Mouse (Mus musculus) ES-E14 (cell line): ENCODE data around the gene 1700014D04Rik. TPM values are rescaled to one million over a fixed set of nuclear protein-coding genes. Genes with fewer than 3 reads are reported as not detected.
"Not testable (repeated sequence)": the region's sequence is repeated elsewhere in the genome, so short reads cannot be mapped to it uniquely, and the experiment has no call there.

Source experiments
- DNase-seq: peaks from one replicate; pipeline ENCODE4 v3.0.0-alpha.2; 2013; ENCODE audit warnings: low read depth, low spot score
- H3K27ac ChIP-seq: 2 replicates; pipeline ENCODE4 v1.5.1; 2012; ENCODE audit warnings: low read depth, mild to moderate bottlenecking, low read length, moderate library complexity, mixed read lengths; ENCODE audit not compliant: poor library complexity, insufficient read depth, severe bottlenecking
- H3K36me3 ChIP-seq: 2 replicates; pipeline ENCODE4 v1.6.1; 2012; ENCODE audit warnings: mild to moderate bottlenecking, low read length, moderate library complexity, mixed read lengths; ENCODE audit not compliant: control insufficient read depth, poor library complexity, insufficient read depth, severe bottlenecking
- H3K4me1 ChIP-seq, 2 experiments: fragments of 150-350 bp in 1 of 2; sonication (generic) in 1 of 2; 2 replicates each; pipeline ENCODE4 v1.6.1; 2012; ENCODE audit warnings: low read length in 2 of 2, mild to moderate bottlenecking in 1 of 2, mixed read lengths in 1 of 2; ENCODE audit not compliant: control insufficient read depth in 2 of 2, insufficient read depth in 2 of 2, poor library complexity in 1 of 2
- H3K4me3 ChIP-seq, 2 experiments: fragments of 150-350 bp in 1 of 2; sonication (generic) in 1 of 2; 2 replicates each; pipeline ENCODE4 v1.5.1; 2012; ENCODE audit warnings: low read length in 2 of 2, low read depth in 1 of 2, mild to moderate bottlenecking in 1 of 2, mixed read lengths in 1 of 2; ENCODE audit not compliant: insufficient read depth in 1 of 2, poor library complexity in 1 of 2, severe bottlenecking in 1 of 2
- H3K9ac ChIP-seq: 2 replicates; pipeline ENCODE4 v1.6.1; 2012; ENCODE audit warnings: low read depth, mild to moderate bottlenecking, low read length, mixed read lengths; ENCODE audit not compliant: poor library complexity, insufficient read depth, severe bottlenecking
- H3K9me3 ChIP-seq: fragments of 150-350 bp; sonication (generic); 2 replicates; pipeline ENCODE4 v1.6.1; 2012; ENCODE audit warnings: low read depth, mild to moderate bottlenecking, low read length; ENCODE audit not compliant: control insufficient read depth, insufficient read depth
- CHD2 ChIP-seq: IDR thresholded peaks from 2 replicates; pipeline ENCODE4 v1.6.1; 2014; ENCODE audit warnings: mild to moderate bottlenecking, low read depth, low read length, inconsistent platforms
- HCFC1 ChIP-seq: IDR thresholded peaks from 2 replicates; pipeline ENCODE4 v1.6.1; 2012; ENCODE audit warnings: low read length, inconsistent platforms, borderline replicate concordance; ENCODE audit not compliant: insufficient read depth
- MAFK ChIP-seq: IDR thresholded peaks from 2 replicates; pipeline ENCODE4 v1.6.1; 2014; ENCODE audit warnings: mild to moderate bottlenecking, low read depth, low read length, inconsistent platforms; ENCODE audit not compliant: insufficient read depth
- ZC3H11A ChIP-seq: IDR thresholded peaks from 2 replicates; pipeline ENCODE4 v1.6.1; 2012; ENCODE audit warnings: low read depth, mild to moderate bottlenecking, inconsistent platforms, low read length, borderline replicate concordance
- ZNF384 ChIP-seq: IDR thresholded peaks from 2 replicates; pipeline ENCODE4 v1.6.1; 2012; ENCODE audit warnings: low read depth, low read length, inconsistent platforms
- in situ Hi-C, 2 experiments: fragments of 600-800 bp; cut with MboI; formaldehyde crosslinking; loops; one replicate each; pipeline ENCODE4 v1.15.1; 2025; ENCODE audit warnings: low sequenced_read_pairs in 2 of 2, inconsistent platforms in 1 of 2; ENCODE audit not compliant: unreplicated experiment in 2 of 2
- total RNA-seq: library from RNA; depleted of rRNA; stranded (reverse); fragments of 300-350 nt; gene quantifications from 2 replicates; pipeline ENCODE4 v1.2.3, GENCODE M21; 2012

Gene 1700014D04Rik
- total RNA-seq, 1 experiment = 0.18 TPM

- TF ChIP-seq ZNF384 (no peak), ZC3H11A (0 out of 2 replicates have a peak, but pooled peaks have one; percentile 6), MAFK (no peak), CHD2 (no peak)
- Histone ChIP-seq H3K4me3 (no peak overlapping the region), H3K9me3 (no peaks in the 10 kb centered on the region), H3K4me1 (no peaks in the 10 kb centered on the region), H3K36me3 (no peaks in the 10 kb centered on the region), H3K9ac (no peak overlapping the region), H3K27ac (no peak overlapping the region)
- in situ Hi-C loops = no loop called here
- DNase-seq = no peak
These were observed 4.9 kb downstream of the 1700014D04Rik start for GRCm38 (mm10) chr13:59741697-59742096.

- Histone ChIP-seq H3K4me3 (no peak overlapping the region), H3K4me1 (no peaks in the 10 kb centered on the region), H3K27ac (no peak overlapping the region), H3K36me3 (no peaks in the 10 kb centered on the region), H3K9me3 (no peaks in the 10 kb centered on the region), H3K9ac (no peak overlapping the region)
- in situ Hi-C loops = no loop called here
- DNase-seq = no peak
- TF ChIP-seq CHD2 = no peak
- TF ChIP-seq ZNF384 = no peak
- TF ChIP-seq ZC3H11A = no peak
- TF ChIP-seq HCFC1 = no peak
- no peak for TF ChIP-seq MAFK
These were observed 5.5 kb downstream of the 1700014D04Rik start for GRCm38 (mm10) chr13:59741096-59741495.

GRCm38 (mm10) chr13:59739397-59739796, 7.2 kb downstream of the 1700014D04Rik start:
- no peak for DNase-seq
- in situ Hi-C loops = no loop called here
- no peaks in the 10 kb centered on the region for H3K9me3 ChIP-seq
- TF ChIP-seq MAFK = no peak
- TF ChIP-seq ZC3H11A = no peak
- no peak for TF ChIP-seq ZNF384
- no peak for TF ChIP-seq HCFC1
- TF ChIP-seq CHD2 = no peak
- peaks cover 3 to 9% of the 10 kb centered on the region in 2 experiments; a peak in 3 of 4 replicates for H3K4me1 ChIP-seq
- no peaks in the 10 kb centered on the region for H3K36me3 ChIP-seq
- no peak overlapping the region for H3K4me3 ChIP-seq
- H3K9ac ChIP-seq = no peak overlapping the region
- H3K27ac ChIP-seq = no peak overlapping the region

GRCm38 (mm10) chr13:59738455-59738854, 8.1 kb downstream of the 1700014D04Rik start:
- H3K9ac ChIP-seq = no peak overlapping the region
- no peak for TF ChIP-seq ZC3H11A
- TF ChIP-seq ZNF384 = no peak
- TF ChIP-seq CHD2 = no peak
- no peak for TF ChIP-seq MAFK
- TF ChIP-seq HCFC1 = no peak
- no peaks in the 10 kb centered on the region for H3K9me3 ChIP-seq
- H3K4me1 ChIP-seq = peaks cover 4 to 13% of the 10 kb centered on the region in 2 experiments; a peak in 3 of 4 replicates
- no peak overlapping the region for H3K27ac ChIP-seq
- H3K36me3 ChIP-seq = no peaks in the 10 kb centered on the region
- in situ Hi-C loops = no loop called here
- no peak overlapping the region for H3K4me3 ChIP-seq
- no peak for DNase-seq

- no peak for DNase-seq
- TF ChIP-seq ZNF384 (no peak), MAFK (no peak), ZC3H11A (no peak), CHD2 (no peak), HCFC1 (no peak)
- in situ Hi-C loops = no loop called here
These were observed 11.4 kb downstream of the 1700014D04Rik start for GRCm38 (mm10) chr13:59735190-59735589.

GRCm38 (mm10) chr13:59734347-59734746, 12.2 kb downstream of the 1700014D04Rik start:
- H3K36me3 ChIP-seq, in situ Hi-C loops, H3K9me3 ChIP-seq, DNase-seq, H3K27ac ChIP-seq: not testable (repeated sequence)
- H3K4me1 ChIP-seq = peaks cover 4 to 17% of the 10 kb centered on the region in 2 experiments; a peak in 3 of 4 replicates
- peak overlapping the region; percentile 22; the same call in 1 of the 2 replicates for H3K9ac ChIP-seq
- peak overlapping the region in 1 of 2 experiments; percentile 47; a peak in 1 of 4 replicates for H3K4me3 ChIP-seq

More at GRCm38 (mm10) chr13:59735190-59735589, 11.4 kb downstream of the 1700014D04Rik start:
- Histone ChIP-seq H3K27ac (no peak overlapping the region), H3K9ac (no peak overlapping the region), H3K9me3 (no peaks in the 10 kb centered on the region), H3K4me3 (no peak overlapping the region), H3K36me3 (no peaks in the 10 kb centered on the region), H3K4me1 (peaks cover 4 to 17% of the 10 kb centered on the region in 2 experiments; a peak in 3 of 4 replicates)
